8 mouse cellular contexts compared by ENCODE assay signal in the genomic region with DNA sequence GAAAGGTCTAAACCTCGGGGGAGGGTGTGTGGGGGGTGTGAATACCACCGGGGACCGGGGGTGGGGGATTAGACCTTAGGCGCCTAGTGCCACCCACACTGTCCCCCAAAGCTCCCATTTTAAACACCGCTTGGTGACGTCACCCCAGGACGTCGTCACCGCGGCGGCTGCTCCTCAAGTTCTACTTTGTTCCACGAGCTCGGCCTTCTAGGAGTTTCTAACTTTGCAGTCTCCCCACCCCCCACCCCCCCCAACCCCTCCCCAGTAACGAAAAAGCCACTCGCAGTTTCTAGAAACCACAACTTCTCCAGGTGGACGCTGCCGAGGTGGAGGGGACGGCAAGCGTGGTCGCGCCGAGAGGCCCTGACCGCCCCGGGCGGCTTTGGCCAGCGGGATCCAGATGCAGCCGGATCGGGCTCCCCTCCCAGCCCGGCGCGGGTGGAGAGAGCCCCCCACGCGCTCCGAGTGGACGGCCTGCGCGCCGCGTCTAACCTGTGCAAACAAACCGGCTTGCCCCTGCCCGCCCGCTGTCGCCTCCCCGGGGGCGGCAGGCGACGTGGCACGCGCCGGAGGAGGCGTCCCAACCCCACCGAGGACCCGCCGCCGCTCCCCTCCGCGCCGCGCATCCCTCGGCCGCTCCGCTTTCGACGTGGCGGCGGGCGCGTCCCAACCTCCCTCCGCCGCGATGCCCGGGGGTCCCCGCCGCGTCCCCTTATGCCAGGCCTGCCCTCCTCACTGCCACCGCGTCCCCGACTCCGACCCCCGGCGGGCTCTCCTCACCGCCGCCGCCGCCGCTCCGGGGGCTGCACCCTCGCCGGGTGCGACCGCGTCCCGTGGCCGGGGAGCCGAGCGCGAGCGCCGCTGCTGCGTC. TPM values are rescaled to one million over a fixed set of nuclear protein-coding genes. Genes with fewer than 3 reads are reported as not detected.
A peak's percentile ranks its signal among the peaks of the same experiment; 100 is the strongest.
DNase-seq lines count a peak whose midpoint lies in the region; ATAC-seq and TF ChIP-seq lines count a peak whose summit lies in the region.

No protein-coding gene starts in this region.

- in situ Hi-C loops in CH12.LX (cut with MboI; ENCODE audit: low pct_ligation_motif_present, low pct_unique_long_range_greater_than_20kb, low sequenced_read_pairs) = no loop called here

- H3K4me3 ChIP-seq in CH12.LX (replicated peaks in 1 of 3; ENCODE audit: low read depth in 2 of 3, low read length in 2 of 3, poor library complexity in 1 of 3) = peak overlapping the region; percentile 59 to 99 (median 99)
- H3K4me3 ChIP-seq in bone marrow, adult 2 months (replicated peaks; ENCODE audit: control insufficient read depth, low read depth, low read length) = peak overlapping the region; percentile 77
- peak overlapping the region; percentile 91 for H3K4me3 ChIP-seq in forebrain, embryonic 12.5 days (replicated peaks)

- 0 out of 2 replicates have a peak, but pooled peaks have one; percentile 21 for TF ChIP-seq EP300 in CH12.LX (IDR thresholded peaks at IDR 0.05; ENCODE audit: low read length)

- dilution Hi-C loops in CH12.LX (cut with MboI; ENCODE audit: extremely low pct_ligation_motif_present, extremely low pct_unique_long_range_greater_than_20kb, low sequenced_read_pairs) = no loop called here

- WGBS in bone marrow, adult 2 months = 2% methylated on average over 97 of the region's 100 CpGs
- under 1% methylated on average over 81 of the region's 100 CpGs for WGBS in forebrain, embryonic 12.5 days

- ATAC-seq in forebrain, embryonic 12.5 days (ENCODE audit: low FRiP score) = peak; percentile 74

- peak; percentile 89 for DNase-seq in CH12.LX (ENCODE audit: extremely low read depth)
- peak; percentile 54 to 59 for DNase-seq in heart, postnatal 36 days
- DNase-seq in layer of hippocampus, adult 8-10 months (ENCODE audit: low spot score in 2 of 2) = peak; percentile 9 to 25
- DNase-seq in lung, postnatal 10 days = peak; percentile 74
- DNase-seq in ovary, adult 18-20 months (ENCODE audit: low spot score) = peak; percentile 7
- DNase-seq in thymus, postnatal 10 days (ENCODE audit: low spot score in 2 of 2) = peak; percentile 56 to 66

- TF ChIP-seq POLR2A in CH12.LX (IDR thresholded peaks at IDR 0.05; ENCODE audit: low read depth, low read length) = peak; percentile 58; the same call in 1 of the 2 replicates
- TF ChIP-seq POLR2A in bone marrow, adult 2 months (IDR thresholded peaks at IDR 0.05; ENCODE audit: borderline replicate concordance, control insufficient read depth, low read depth, low read length) = peak; percentile 14; the same call in 1 of the 2 replicates

- peaks cover 11 to 20% of the 10 kb centered on the region in 2 experiments for H3K36me3 ChIP-seq in CH12.LX (replicated peaks in 1 of 2; ENCODE audit: control insufficient read depth in 1 of 2, insufficient read depth in 1 of 2, low read length in 1 of 2)
- H3K36me3 ChIP-seq in forebrain, embryonic 12.5 days (replicated peaks) = 0 out of 2 replicates have a peak, but pooled peaks cover 6% of the 10 kb centered on the region

- peaks cover 2% of the 10 kb centered on the region for H3K27me3 ChIP-seq in CH12.LX (replicated peaks)
- H3K27me3 ChIP-seq in forebrain, embryonic 12.5 days = 0 out of 2 replicates have a peak, but pooled peaks cover 3% of the 10 kb centered on the region

- H3K4me1 ChIP-seq in CH12.LX (ENCODE audit: control insufficient read depth in 1 of 2, insufficient read depth in 2 of 2) = peaks cover 2 to 35% of the 10 kb centered on the region in 2 experiments; a peak in 3 of 4 replicates
- H3K4me1 ChIP-seq in bone marrow, adult 2 months (ENCODE audit: control insufficient read depth, insufficient read depth, low read length) = no peaks in the 10 kb centered on the region; the same call in 1 of the 2 replicates
- peaks cover 17% of the 10 kb centered on the region for H3K4me1 ChIP-seq in forebrain, embryonic 12.5 days

- peak overlapping the region; percentile 87 for H3K27ac ChIP-seq in CH12.LX (ENCODE audit: insufficient read depth, low read depth)
- H3K27ac ChIP-seq in bone marrow, adult 2 months (ENCODE audit: control insufficient read depth, insufficient read depth, low read depth, low read length, poor library complexity) = peak overlapping the region; percentile 84
- peak overlapping the region; percentile 66 for H3K27ac ChIP-seq in forebrain, embryonic 12.5 days

- peak overlapping the region; percentile 98 for H3K4me2 ChIP-seq in CH12.LX (ENCODE audit: insufficient read depth, low read depth, poor library complexity, severe bottlenecking)
- H3K4me2 ChIP-seq in forebrain, embryonic 12.5 days = peak overlapping the region; percentile 68

- no peaks in the 10 kb centered on the region for H3K9me3 ChIP-seq in CH12.LX (replicated peaks; ENCODE audit: low read length)
- H3K9me3 ChIP-seq in forebrain, embryonic 12.5 days = no peaks in the 10 kb centered on the region

- TF ChIP-seq CTCF in CH12.LX (conservative IDR thresholded peaks at IDR 0.05 in 1 of 2, IDR thresholded peaks at IDR 0.05 in 1 of 2; ENCODE audit: low read depth in 2 of 2, low read length in 2 of 2) = no peak
- TF ChIP-seq CTCF in bone marrow, adult 2 months (IDR thresholded peaks at IDR 0.05; ENCODE audit: control insufficient read depth, insufficient read depth, low read length) = no peak

- peak overlapping the region; percentile 88 for H3K9ac ChIP-seq in CH12.LX (ENCODE audit: insufficient read depth, low read depth)
- H3K9ac ChIP-seq in forebrain, embryonic 12.5 days = peak overlapping the region; percentile 86

- no peak for TF ChIP-seq RAD21 in CH12.LX (IDR thresholded peaks at IDR 0.05; ENCODE audit: low read depth, low read length)

- H3K79me2 ChIP-seq in CH12.LX (replicated peaks; ENCODE audit: control insufficient read depth, extremely low read depth, insufficient read depth, poor library complexity, severe bottlenecking) = peaks cover 46% of the 10 kb centered on the region

- intact Hi-C loops in heart, postnatal 36 days (cut with DNase I) = loop anchor here (2.0 to 10.0 kb wide), 3 partner anchors 51 to 1361 kb away; partner anchors contain the start of genes D16Ertd472e and Usp25

TF ChIP-seq in CH12.LX, 34 proteins besides CTCF, POLR2A, EP300 and RAD21 (continues in another document):
- TF ChIP-seq PAX5 (IDR thresholded peaks at IDR 0.05; ENCODE audit: low read length) = no peak
- TF ChIP-seq HCFC1 (IDR thresholded peaks at IDR 0.05; ENCODE audit: low read depth, low read length) = peak; percentile 6; the same call in 1 of the 2 replicates
- TF ChIP-seq USF1 (IDR thresholded peaks at IDR 0.05; ENCODE audit: low read depth, low read length) = no peak
- TF ChIP-seq ZNF384 (IDR thresholded peaks at IDR 0.05; ENCODE audit: low read depth, low read length) = no peak
- TF ChIP-seq ETS1 (conservative IDR thresholded peaks at IDR 0.05; ENCODE audit: low read depth, low read length) = peak; percentile 33
- no peak for TF ChIP-seq IRF4 (IDR thresholded peaks at IDR 0.05; ENCODE audit: low read depth, low read length)
- TF ChIP-seq MEF2A (IDR thresholded peaks at IDR 0.05; ENCODE audit: borderline replicate concordance, low read depth, low read length) = no peak; the same call in 1 of the 2 replicates
- TF ChIP-seq TBP (conservative IDR thresholded peaks at IDR 0.05; ENCODE audit: low read depth, low read length) = no peak
- TF ChIP-seq TCF12 (IDR thresholded peaks at IDR 0.05; ENCODE audit: low read depth, low read length) = peak; percentile 42; the same call in 1 of the 2 replicates
- peak; percentile 87; the same call in 1 of the 2 replicates for TF ChIP-seq UBTF (IDR thresholded peaks at IDR 0.05; ENCODE audit: low read depth, low read length)
- TF ChIP-seq JUND (conservative IDR thresholded peaks at IDR 0.05; ENCODE audit: low read depth, low read length) = peak; percentile 64
- TF ChIP-seq JUN (IDR thresholded peaks at IDR 0.05; ENCODE audit: insufficient read depth, low read depth, low read length) = peak; percentile 50; the same call in 1 of the 2 replicates
- no peak for TF ChIP-seq NELFE (IDR thresholded peaks at IDR 0.05; ENCODE audit: low read depth, low read length)
- TF ChIP-seq MAZ (IDR thresholded peaks at IDR 0.05; ENCODE audit: low read depth, low read length) = 0 out of 2 replicates have a peak, but pooled peaks have one; percentile 10
- peak; percentile 26; the same call in 1 of the 2 replicates for TF ChIP-seq CHD2 (IDR thresholded peaks at IDR 0.05; ENCODE audit: low read length)
- TF ChIP-seq ELF1 (IDR thresholded peaks at IDR 0.05; ENCODE audit: low read depth, low read length) = no peak
- TF ChIP-seq KAT2A (IDR thresholded peaks at IDR 0.05; ENCODE audit: insufficient replicate concordance, low read length) = no peak
- peak; percentile 53 for TF ChIP-seq MXI1 (IDR thresholded peaks at IDR 0.05; ENCODE audit: low read depth, low read length)
- TF ChIP-seq RCOR1 (conservative IDR thresholded peaks at IDR 0.05; ENCODE audit: low read depth, low read length) = no peak
- TF ChIP-seq POLR2AphosphoS2 (IDR thresholded peaks at IDR 0.05; ENCODE audit: low read depth, low read length) = 0 out of 2 replicates have a peak, but pooled peaks have one; percentile 5
- TF ChIP-seq ZKSCAN1 (IDR thresholded peaks at IDR 0.05; ENCODE audit: borderline replicate concordance, low read depth, low read length) = no peak
- TF ChIP-seq NRF1 (IDR thresholded peaks at IDR 0.05; ENCODE audit: low read depth, low read length) = no peak
- no peak; the same call in 1 of the 2 replicates for TF ChIP-seq SIN3A (IDR thresholded peaks at IDR 0.05; ENCODE audit: low read length)
- no peak for TF ChIP-seq SMC3 (IDR thresholded peaks at IDR 0.05; ENCODE audit: low read depth, low read length)
- no peak for TF ChIP-seq USF2 (conservative IDR thresholded peaks at IDR 0.05; ENCODE audit: low read depth, low read length)
- TF ChIP-seq MAX (IDR thresholded peaks at IDR 0.05; ENCODE audit: low read length) = no peak; the same call in 1 of the 2 replicates
- no peak for TF ChIP-seq GABPA (IDR thresholded peaks at IDR 0.05; ENCODE audit: insufficient replicate concordance, low read depth, low read length)
- 0 out of 2 replicates have a peak, but pooled peaks have one; percentile 42 for TF ChIP-seq MYC (IDR thresholded peaks at IDR 0.05; ENCODE audit: low read depth, low read length)
- peak; percentile 47 for TF ChIP-seq BHLHE40 (IDR thresholded peaks at IDR 0.05; ENCODE audit: low read depth, low read length)

RNA-seq across cellular contexts. Expression of gene Btg3, which starts 0.9 kb away (rescaled TPM):
- total RNA-seq in CH12.LX (2012; rRNA removed) (21.6 and 30.9 TPM in 2 replicates), CH12.LX (2014; rRNA removed) (72.2 and 83.2 TPM in 2 replicates)
- polyA plus RNA-seq in CH12.LX (2012; ENCODE audit: insufficient read length, low read depth) = 34.9 and 43.9 TPM in 2 replicates
- polyA plus RNA-seq in bone marrow, adult 2 months (2011; ENCODE audit: insufficient read depth, insufficient read length, low replicate concordance, missing spikeins) = 7.5 and 19.1 TPM in 2 replicates
- polyA plus RNA-seq in forebrain, embryonic 12.5 days (2016; fragmentation: Nextera tagmentation; extraction: Ambion mirVana) = 43.5 and 46.1 TPM in 2 replicates
- total RNA-seq in heart, postnatal 36 days (2021) = 1 to 10 TPM; 7.7 to 9.8 TPM
- total RNA-seq in layer of hippocampus, adult 8-10 months (2022) = 10 to 100 TPM; 13.7 to 16.6 (median 14.2) TPM

Comparison
In these comparisons a context has a peak if more than half of its experiments do, and no peak if none do; other contexts are left out.
1. Peak in every context shown above with its lines: DNase-seq, ATAC-seq, H3K4me3 ChIP-seq and H3K27ac ChIP-seq.
2. DNase-seq: peak in every context shown above with its lines; median percentile 89 in CH12.LX; 74 in lung, postnatal 10 days; 61 in thymus, postnatal 10 days; 56 in heart, postnatal 36 days; 17 in layer of hippocampus, adult 8-10 months; 7 in ovary, adult 18-20 months.